Comparison of ENCODE assay signal across 23 mouse cellular contexts in genomic region chr10:18219351-18219750, GRCm38 (mm10). TPM values are rescaled to one million over a fixed set of nuclear protein-coding genes. Genes with fewer than 3 reads are reported as not detected.
DNase-seq lines count a peak whose midpoint lies in the region; ATAC-seq lines count a peak whose summit lies in the region.
"Had no signal": no experiment of that assay in that cellular context is flagged by ENCODE, and none has a peak within 500 bp of the region (broad histone marks: within the 10 kb centered on the region; RNA-seq: fewer than 3 reads in every experiment).

No protein-coding gene starts in this region.

- 68% methylated on average over 10 of the region's 10 CpGs for WGBS in embryonic facial prominence, embryonic 14.5 days
- 89% methylated on average over 10 of the region's 10 CpGs for WGBS in embryonic facial prominence, embryonic 10.5 days

- peak; percentile 41 for DNase-seq in embryonic facial prominence, embryonic 14.5 days (ENCODE audit: low spot score)
- no peak for DNase-seq in embryonic facial prominence, embryonic 10.5 days (ENCODE audit: low spot score)
- peak; percentile 67 for DNase-seq in brain, adult 2 months (ENCODE audit: low read depth, low spot score)
- DNase-seq in cerebellum, adult 18-20 months = peak; percentile 31 to 47
- peak; percentile 26 to 35 for DNase-seq in cerebellum, postnatal 14 days
- DNase-seq in embryo, embryonic 10.5 days (ENCODE audit: low spot score) = no peak
- no peak for DNase-seq in gastrocnemius, postnatal 36 days
- DNase-seq: adrenal gland, postnatal 14 days; gastrocnemius, postnatal 14 days; heart, postnatal 10 days; heart, postnatal 4 days; kidney, adult 11 months had no signal

- H3K27ac ChIP-seq in embryonic facial prominence, embryonic 14.5 days (replicated peaks; ENCODE audit: low read depth, low read length) = no peak overlapping the region
- no peak overlapping the region for H3K27ac ChIP-seq in embryonic facial prominence, embryonic 10.5 days (replicated peaks)
- H3K27ac ChIP-seq: forebrain, embryonic 15.5 days; heart, embryonic 10.5 days; hindbrain, embryonic 12.5 days had no signal

- intact Hi-C loops in gastrocnemius, postnatal 36 days (cut with DNase I) = no loop called here

- H3K27me3 ChIP-seq in embryonic facial prominence, embryonic 14.5 days (replicated peaks; ENCODE audit: control insufficient read depth, insufficient read depth, low read length) = no peaks in the 10 kb centered on the region
- H3K27me3 ChIP-seq in embryonic facial prominence, embryonic 10.5 days (replicated peaks; ENCODE audit: low read depth, poor library complexity, severe bottlenecking) = no peaks in the 10 kb centered on the region
- H3K27me3 ChIP-seq: CH12.LX; forebrain, embryonic 15.5 days; hindbrain, embryonic 12.5 days; Patski had no signal

- no peaks in the 10 kb centered on the region for H3K9me3 ChIP-seq in embryonic facial prominence, embryonic 14.5 days (ENCODE audit: control insufficient read depth, low read length)
- H3K9me3 ChIP-seq in embryonic facial prominence, embryonic 10.5 days = no peaks in the 10 kb centered on the region
- H3K9me3 ChIP-seq: forebrain, embryonic 15.5 days; heart, embryonic 10.5 days; hindbrain, embryonic 12.5 days had no signal

- H3K4me2 ChIP-seq in embryonic facial prominence, embryonic 14.5 days (ENCODE audit: low read depth, low read length) = no peak overlapping the region
- H3K4me2 ChIP-seq: forebrain, embryonic 15.5 days; hindbrain, embryonic 12.5 days had no signal

- H3K9ac ChIP-seq in embryonic facial prominence, embryonic 14.5 days (ENCODE audit: low read depth, low read length) = no peak overlapping the region
- H3K9ac ChIP-seq: forebrain, embryonic 15.5 days; hindbrain, embryonic 12.5 days had no signal

- ATAC-seq in embryonic facial prominence, embryonic 14.5 days (ENCODE audit: low read depth) = no peak
- ATAC-seq in monocyte, adult 5-6 weeks (replicated peaks; ENCODE audit: insufficient number of reproducible peaks, low FRiP score, low TSS enrichment, poor library complexity, severe bottlenecking) = no peak
- ATAC-seq: activated CD4-positive, CD25-positive, alpha-beta regulatory T cell, adult 4 months; forebrain, embryonic 15.5 days; hindbrain, embryonic 16.5 days; inflammation-experienced regulatory T-cells, adult 6 months; Patski had no signal

- H3K4me1 ChIP-seq in embryonic facial prominence, embryonic 14.5 days (ENCODE audit: control insufficient read depth, insufficient read depth, low read length) = no peaks in the 10 kb centered on the region
- H3K4me1 ChIP-seq in embryonic facial prominence, embryonic 10.5 days = peaks cover 2% of the 10 kb centered on the region; the same call in 1 of the 2 replicates
- H3K4me1 ChIP-seq: forebrain, embryonic 15.5 days; heart, embryonic 10.5 days; hindbrain, embryonic 12.5 days had no signal

- no peaks in the 10 kb centered on the region for H3K36me3 ChIP-seq in embryonic facial prominence, embryonic 14.5 days (ENCODE audit: control insufficient read depth, insufficient read depth, low read length)
- H3K36me3 ChIP-seq in embryonic facial prominence, embryonic 10.5 days (replicated peaks) = no peaks in the 10 kb centered on the region
- H3K36me3 ChIP-seq: forebrain, embryonic 15.5 days; heart, embryonic 10.5 days; hindbrain, embryonic 12.5 days had no signal

- no peak overlapping the region for H3K4me3 ChIP-seq in embryonic facial prominence, embryonic 14.5 days (ENCODE audit: low read depth, low read length)
- H3K4me3 ChIP-seq in embryonic facial prominence, embryonic 10.5 days = no peak overlapping the region
- H3K4me3 ChIP-seq: forebrain, embryonic 15.5 days; heart, embryonic 10.5 days; hindbrain, embryonic 12.5 days had no signal

RNA-seq across cellular contexts. Expression of gene Ect2l, which starts 8.7 kb away (rescaled TPM):
- polyA plus RNA-seq in embryonic facial prominence, embryonic 14.5 days (2014; fragmentation: Nextera tagmentation; extraction: Ambion mirVana) = 0.54 and 0.81 TPM in 2 replicates
- polyA plus RNA-seq in embryonic facial prominence, embryonic 10.5 days (2016; fragmentation: Nextera tagmentation; extraction: Ambion mirVana) = 0.36 and 0.52 TPM in 2 replicates
- total RNA-seq in monocyte, adult 5-6 weeks (2017) = not detected in 3 replicates
- total RNA-seq in gastrocnemius, postnatal 36 days (2021) = under 1 TPM; 0.32 to 0.46 TPM
- total RNA-seq: adrenal gland, adult 18-20 months; adrenal gland, postnatal 14 days; CH12.LX; granulocyte monocyte progenitor cell, adult 5-6 weeks; heart, postnatal 10 days; heart, postnatal 4 days had no signal
- polyA plus RNA-seq: Patski had no signal

RNA-seq across cellular contexts. Expression of gene Ccdc28a, which starts 15.4 kb away (rescaled TPM):
- 11.5 and 14.5 TPM in 2 replicates for polyA plus RNA-seq in embryonic facial prominence, embryonic 14.5 days (2014; fragmentation: Nextera tagmentation; extraction: Ambion mirVana)
- polyA plus RNA-seq in embryonic facial prominence, embryonic 10.5 days (2016; fragmentation: Nextera tagmentation; extraction: Ambion mirVana) = 8.3 and 10.6 TPM in 2 replicates
- total RNA-seq in monocyte, adult 5-6 weeks (2017) = 10.0 to 14.3 TPM (median 11.8 TPM) in 3 replicates
- 1 to 10 TPM; 6.8 to 8.8 TPM for total RNA-seq in gastrocnemius, postnatal 36 days (2021)

Comparison
In these comparisons a context has a peak if more than half of its experiments do, and no peak if none do; other contexts are left out.
1. DNase-seq: peak in embryonic facial prominence, embryonic 14.5 days (single experiment), brain, adult 2 months (single experiment), cerebellum, adult 18-20 months (2 of 2) and cerebellum, postnatal 14 days (2 of 2); none in embryonic facial prominence, embryonic 10.5 days (single experiment), embryo, embryonic 10.5 days (single experiment) and gastrocnemius, postnatal 36 days (0 of 2).